ENCODE assay signal across 9 mouse cellular contexts in the genomic region with DNA sequence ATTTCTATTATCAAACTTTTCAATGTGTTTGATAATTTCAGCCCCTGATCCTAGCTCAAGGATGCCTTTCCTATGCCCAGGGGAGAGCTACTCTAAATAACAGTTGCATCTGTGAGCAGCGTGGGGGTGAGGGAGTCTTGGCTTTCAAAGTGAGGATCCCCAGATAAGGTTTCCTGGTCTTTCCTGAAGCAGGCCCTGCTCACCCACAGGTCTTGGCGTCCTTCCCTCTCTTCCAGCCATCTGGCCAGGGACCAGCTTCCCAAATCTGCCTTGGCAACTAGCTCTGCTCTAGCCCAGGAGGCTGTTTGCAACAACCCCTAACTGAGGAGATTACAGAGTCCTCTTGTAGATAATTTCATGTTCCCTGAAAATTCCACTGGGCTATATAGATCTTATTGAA. TPM values are rescaled to one million over a fixed set of nuclear protein-coding genes. Genes with fewer than 3 reads are reported as not detected.
DNase-seq lines count a peak whose midpoint lies in the region; ATAC-seq and TF ChIP-seq lines count a peak whose summit lies in the region.
"Had no signal": no experiment of that assay in that cellular context is flagged by ENCODE, and none has a peak within 500 bp of the region (broad histone marks: within the 10 kb centered on the region; RNA-seq: fewer than 3 reads in every experiment).

No protein-coding gene starts in this region.

- WGBS in lung, postnatal 0 days, result 41% methylated on average over 2 of the region's 2 CpGs

- H3K27me3 ChIP-seq in lung, postnatal 0 days (replicated peaks; ENCODE audit: insufficient read depth, low read length), result no peaks in the 10 kb centered on the region
- H3K27me3 ChIP-seq: limb, embryonic 15.5 days had no signal

- no peak overlapping the region for H3K4me2 ChIP-seq in lung, postnatal 0 days (replicated peaks; ENCODE audit: low read depth, low read length)
- H3K4me2 ChIP-seq: limb, embryonic 15.5 days had no signal

- no peaks in the 10 kb centered on the region for H3K9me3 ChIP-seq in lung, postnatal 0 days (ENCODE audit: low read length)
- H3K9me3 ChIP-seq: limb, embryonic 15.5 days had no signal

- H3K27ac ChIP-seq in lung, postnatal 0 days (ENCODE audit: low read length), result no peak overlapping the region
- H3K27ac ChIP-seq: limb, embryonic 15.5 days had no signal

- H3K9ac ChIP-seq in lung, postnatal 0 days (replicated peaks; ENCODE audit: low read depth), result no peak overlapping the region
- H3K9ac ChIP-seq: limb, embryonic 15.5 days had no signal

- no peak for TF ChIP-seq EP300 in lung, postnatal 0 days (IDR thresholded peaks at IDR 0.05)

- H3K4me3 ChIP-seq in lung, postnatal 0 days (ENCODE audit: low read depth, low read length), result no peak overlapping the region
- H3K4me3 ChIP-seq: limb, embryonic 15.5 days had no signal

- peak; percentile 65 to 66 for DNase-seq in lung, adult 18-20 months
- DNase-seq in lung, postnatal 0 days (ENCODE audit: low spot score), result no peak
- DNase-seq in cerebellum, postnatal 10 days, result peak; percentile 97
- peak; percentile 88 for DNase-seq in heart, postnatal 4 days
- DNase-seq in lung, postnatal 14 days, result peak; percentile 45
- no peak for DNase-seq in T-cell, adult 2 months (ENCODE audit: low spot score)
- DNase-seq in embryo, embryonic 11 days, result no peak
- DNase-seq in B cell, adult 2 months, result no peak

- no peaks in the 10 kb centered on the region for H3K36me3 ChIP-seq in lung, postnatal 0 days (ENCODE audit: insufficient read depth, low read length)
- H3K36me3 ChIP-seq: limb, embryonic 15.5 days had no signal

- no peak for ATAC-seq in lung, postnatal 0 days

- H3K4me1 ChIP-seq in lung, postnatal 0 days (ENCODE audit: insufficient read depth, low read depth, low read length), result peaks cover 3% of the 10 kb centered on the region; the same call in 1 of the 2 replicates

- no peak for TF ChIP-seq CTCF in lung, postnatal 0 days (IDR thresholded peaks at IDR 0.05)

RNA-seq across cellular contexts. Expression of gene Ppp3ca, which starts 1.9 kb away (rescaled TPM):
- 105 and 125 TPM in 2 replicates for polyA plus RNA-seq in lung, postnatal 0 days (2015; fragmentation: Nextera tagmentation; extraction: Ambion mirVana)
- 10 to 100 TPM; 56.4 to 62.2 TPM for total RNA-seq in heart, postnatal 4 days (2021)

Comparison
In these comparisons a context has a peak if more than half of its experiments do, and no peak if none do; other contexts are left out.
1. DNase-seq: peak in lung, adult 18-20 months (2 of 2), cerebellum, postnatal 10 days (2 of 2), heart, postnatal 4 days (single experiment) and lung, postnatal 14 days (single experiment); none in lung, postnatal 0 days (single experiment), T-cell, adult 2 months (single experiment), embryo, embryonic 11 days (single experiment) and B cell, adult 2 months (0 of 2).